Mouse (Mus musculus) regulatory T cell (primary cell): Measurements from ENCODE around the gene Ttc7b.

Source experiments
- in situ Hi-C: fragments of 300-600 bp; cut with MboI, MseI; formaldehyde crosslinking; loops from one replicate; pipeline ENCODE4 v1.15.1; 2025; ENCODE audit warnings: high pct_unique_total_duplicates

Ttc7b gene

DNA sequence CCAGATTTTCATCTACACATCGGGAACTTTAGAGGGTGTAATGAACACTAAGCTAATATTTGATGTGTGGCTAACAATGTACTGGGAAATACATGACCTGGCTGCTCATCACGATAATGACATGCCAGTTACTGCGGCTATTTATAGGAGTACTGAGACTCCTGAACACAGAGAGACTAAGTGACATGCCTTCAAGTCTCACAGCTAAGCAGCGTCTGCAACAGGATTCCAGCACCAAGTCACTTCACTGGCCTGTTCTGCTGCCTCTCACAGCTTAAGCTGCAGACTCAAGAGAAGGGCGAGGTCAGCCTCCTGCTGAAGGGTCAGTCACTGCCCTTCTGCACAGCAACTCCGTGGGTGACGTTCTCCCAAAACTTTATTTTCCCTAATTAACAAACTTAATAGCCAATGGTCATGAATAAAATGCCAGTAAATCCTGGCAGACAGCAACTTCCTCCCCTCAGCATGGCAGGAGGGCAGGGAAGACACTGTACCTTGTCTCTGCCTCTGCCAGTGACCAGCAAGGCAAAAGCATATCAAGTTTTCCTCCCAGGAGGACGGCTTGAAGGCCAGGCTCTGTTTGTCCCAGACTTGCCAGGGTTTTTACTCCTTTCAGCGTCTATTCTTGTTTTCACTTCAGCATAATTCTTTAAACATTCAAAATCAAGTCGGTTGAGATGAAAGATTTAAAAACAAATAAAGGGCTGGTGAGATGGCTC lies 64.2 kb downstream of the Ttc7b start:
- in situ Hi-C loops, result no loop called here

DNA sequence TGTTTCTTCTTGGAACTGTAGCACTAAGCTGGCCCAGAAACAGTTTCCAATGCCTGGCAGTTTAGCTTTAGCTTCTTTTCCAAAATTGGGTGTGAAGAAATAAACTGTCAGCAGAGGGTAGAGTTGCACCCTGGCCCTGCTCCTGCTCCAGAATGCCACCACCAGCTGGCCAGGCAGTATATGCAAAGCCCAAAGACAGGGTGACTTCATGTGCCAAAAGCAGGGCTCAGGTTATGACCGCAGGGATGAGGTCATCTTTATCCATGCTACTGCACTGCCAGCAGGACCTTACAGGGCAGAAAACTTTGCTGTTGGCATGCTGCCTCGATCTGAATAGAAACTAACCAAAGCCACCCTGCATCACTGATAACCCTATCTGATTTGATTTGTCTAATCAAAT lies 65.2 kb downstream of the Ttc7b start:
- in situ Hi-C loops, result no loop called here

DNA sequence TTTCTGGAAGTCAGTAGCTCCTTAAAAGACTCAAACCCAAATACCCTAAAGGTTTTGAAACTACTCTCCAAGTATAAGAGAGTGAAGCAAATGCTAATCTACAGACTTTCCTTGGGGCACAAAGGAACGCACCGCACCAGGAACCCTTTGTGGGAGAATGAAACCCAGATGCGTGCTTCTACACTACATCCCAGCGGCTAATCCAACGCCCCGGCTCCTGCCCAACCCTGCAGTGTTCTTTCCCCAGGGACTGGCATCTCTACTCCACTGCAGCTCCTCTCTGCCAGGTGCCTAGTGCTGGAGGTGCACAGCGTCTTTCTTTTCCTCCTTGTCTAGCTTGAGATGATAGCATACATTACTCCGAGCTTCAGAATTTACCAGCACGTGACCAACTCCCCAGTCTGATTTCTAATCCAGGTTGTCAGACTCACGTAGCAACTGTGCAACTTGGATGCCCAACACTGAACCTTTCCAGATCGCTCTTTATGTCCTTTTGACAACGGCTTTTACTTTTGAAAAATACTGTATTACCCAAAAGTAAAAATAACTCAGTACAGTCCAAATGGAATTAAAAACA lies 72.8 kb downstream of the Ttc7b start:
- in situ Hi-C loops, result no loop called here

DNA sequence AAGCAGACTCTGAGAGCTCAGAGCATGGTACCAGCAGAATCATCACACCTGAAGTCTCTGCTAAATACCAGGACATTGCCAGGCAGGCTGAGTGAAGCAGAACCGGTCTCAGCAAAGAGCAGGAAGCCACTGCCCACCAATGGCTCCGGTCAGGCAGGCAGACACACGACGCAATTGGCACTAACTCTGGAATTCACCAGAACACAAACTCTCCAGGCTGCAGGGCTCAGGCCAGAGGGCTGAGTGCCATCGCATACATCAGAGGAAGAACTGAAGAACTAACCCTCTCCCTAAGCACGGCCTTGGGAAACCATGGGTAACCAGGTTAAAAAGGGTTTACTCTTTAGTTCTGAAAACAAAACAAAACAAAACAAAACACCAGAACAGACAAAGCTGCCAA lies 73.5 kb downstream of the Ttc7b start:
- in situ Hi-C loops, result no loop called here

DNA sequence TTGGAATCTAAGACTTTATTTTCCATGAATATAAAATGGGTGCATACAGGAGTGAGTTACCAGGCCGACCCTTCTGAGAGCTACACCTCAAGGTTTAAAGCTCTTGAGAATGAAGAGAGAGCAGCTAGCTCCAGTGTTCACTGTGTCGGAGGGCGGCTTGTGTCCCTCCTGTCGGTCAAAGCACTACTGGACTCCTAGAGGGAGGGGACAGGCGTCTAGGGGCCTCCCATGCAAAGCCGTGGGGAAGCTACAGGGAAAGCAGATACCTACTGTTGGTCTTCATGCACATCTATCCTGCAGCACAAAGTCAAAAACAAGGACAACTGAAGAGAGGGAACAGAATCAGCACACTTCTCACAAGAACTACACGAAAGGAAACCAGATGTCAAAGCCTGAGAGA lies 74.9 kb downstream of the Ttc7b start:
- in situ Hi-C loops, result no loop called here

DNA sequence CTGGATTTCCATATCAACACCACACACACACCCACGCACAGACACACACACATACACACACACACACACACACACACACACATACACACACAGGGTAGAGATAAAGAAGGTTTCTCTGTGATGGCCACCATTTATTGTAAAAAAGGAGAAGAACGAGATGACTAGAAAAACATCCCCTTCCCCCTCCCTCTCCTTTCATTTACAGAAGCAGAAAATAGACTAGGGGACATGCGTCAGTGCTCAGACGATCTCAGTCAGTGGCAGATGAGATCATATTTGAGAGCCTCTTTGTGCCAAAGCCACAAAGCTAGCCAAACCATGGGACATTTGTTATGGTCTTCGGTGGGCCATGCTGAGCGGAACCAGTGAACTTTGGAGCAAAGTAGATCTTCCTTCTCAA lies 75.4 kb downstream of the Ttc7b start:
- in situ Hi-C loops, result no loop called here

DNA sequence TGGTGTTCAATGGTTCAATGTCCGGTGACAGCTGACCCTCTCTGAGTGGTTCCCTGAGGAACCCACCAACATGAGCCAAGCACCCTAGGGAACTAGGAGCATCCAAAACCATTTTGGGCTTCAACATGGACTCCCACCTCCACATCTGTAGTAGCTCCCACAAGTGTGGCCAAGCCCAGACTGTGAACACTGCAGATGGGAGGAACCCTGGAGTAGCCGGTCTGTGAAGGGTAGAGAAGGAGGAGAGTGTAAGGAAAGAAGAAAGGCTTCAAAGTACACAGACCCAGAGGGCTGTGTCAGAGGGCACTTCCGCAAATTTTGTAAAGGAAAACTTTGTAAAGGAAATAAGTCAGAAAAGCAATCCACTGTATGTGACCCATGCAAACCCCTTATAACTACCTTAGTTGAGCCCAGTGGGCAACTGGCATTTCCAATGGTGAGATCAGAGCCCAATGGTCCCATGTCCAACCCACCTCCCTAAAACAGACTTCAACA lies 75.9 kb downstream of the Ttc7b start:
- in situ Hi-C loops, result no loop called here

DNA sequence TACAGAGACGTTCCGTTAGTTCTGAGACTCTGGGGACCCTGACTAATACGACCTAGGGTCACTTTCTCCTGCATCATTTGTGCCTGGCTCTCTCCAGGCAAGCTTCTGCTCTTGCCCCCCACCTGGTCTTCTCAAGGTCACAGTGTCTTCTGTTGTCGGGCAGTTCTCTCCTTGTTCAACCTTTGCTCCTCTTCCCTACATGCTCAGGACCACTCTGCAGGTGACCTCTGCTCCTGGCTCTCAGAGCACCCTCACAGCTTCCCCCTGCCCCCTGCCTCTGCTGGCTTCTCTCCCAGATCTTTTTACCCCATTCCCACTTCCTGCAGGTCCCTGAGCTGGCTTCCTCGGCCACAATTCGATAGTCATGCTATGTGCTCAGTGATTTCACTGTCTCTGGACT lies 77.2 kb downstream of the Ttc7b start:
- in situ Hi-C loops, result no loop called here

DNA sequence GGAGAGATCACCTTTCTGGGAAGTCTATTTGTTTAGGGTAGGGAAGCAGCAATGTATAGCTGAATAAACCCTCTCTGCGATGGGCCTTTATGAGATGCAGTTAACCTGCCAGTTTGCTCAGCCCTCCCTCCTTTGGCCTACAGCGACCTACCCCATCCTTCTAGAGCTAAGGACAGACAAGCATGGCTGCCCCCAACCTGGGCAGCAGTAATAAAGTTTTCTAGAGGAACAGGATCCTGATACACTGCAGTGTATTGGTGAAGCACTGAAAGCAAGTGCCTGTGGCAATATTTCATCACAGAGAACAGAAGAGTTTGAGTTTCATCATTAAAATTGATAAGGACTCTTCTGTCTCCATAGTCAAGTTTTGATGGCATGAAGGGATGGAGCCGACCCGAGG lies 79.0 kb downstream of the Ttc7b start:
- in situ Hi-C loops, result no loop called here

DNA sequence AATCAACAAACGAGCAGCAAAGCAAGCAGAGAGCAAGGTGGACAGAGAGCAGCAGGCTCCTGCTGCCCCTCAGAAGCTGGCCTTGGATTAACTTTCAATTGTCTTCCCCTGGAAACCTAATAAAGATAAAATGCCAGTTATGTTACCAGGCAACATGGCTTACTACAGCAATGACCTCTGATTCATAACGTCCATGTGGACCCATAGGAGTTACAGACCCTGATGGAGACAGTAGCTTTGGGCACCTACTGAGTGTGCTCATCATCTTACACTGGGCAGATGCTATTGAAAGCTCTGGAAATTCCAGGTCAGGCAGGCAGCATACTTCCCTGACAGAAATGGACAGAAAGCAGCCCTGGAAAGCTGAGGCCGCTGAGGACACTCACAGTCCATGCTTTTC lies 80.7 kb downstream of the Ttc7b start:
- in situ Hi-C loops, result loop anchor here (5.0 kb wide), 1 partner anchor 47 kb away; no protein-coding TSS in a partner anchor

DNA sequence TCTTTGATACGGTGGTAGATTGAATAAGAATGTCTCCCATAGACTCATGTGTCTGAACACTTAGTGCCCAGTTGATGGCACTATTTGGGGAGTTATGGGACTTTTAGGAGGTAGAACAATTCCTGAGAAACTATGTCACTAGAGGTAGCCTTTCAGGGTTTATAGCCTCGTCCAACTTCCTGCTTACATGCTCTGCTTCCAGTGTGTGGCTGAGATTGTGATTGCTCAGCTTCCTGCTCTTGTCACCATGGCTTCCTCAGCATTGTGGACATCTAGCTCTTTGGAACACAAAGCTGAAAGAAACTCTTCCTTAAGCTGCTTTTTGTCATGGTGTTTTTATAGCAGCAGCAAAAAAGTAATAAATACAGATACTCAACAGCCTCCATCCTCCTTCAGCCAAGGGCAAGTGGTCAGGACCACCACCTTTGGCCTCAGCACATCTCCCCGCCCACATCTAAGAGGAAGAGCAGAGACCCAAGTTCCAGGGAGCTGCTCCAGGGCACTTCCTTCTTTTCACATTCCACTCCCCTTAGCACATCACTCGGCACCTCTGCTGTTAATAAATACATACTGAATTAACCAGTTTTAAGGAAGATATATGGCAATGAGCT lies 81.4 kb downstream of the Ttc7b start:
- in situ Hi-C loops, result loop anchor here (5.0 kb wide), 1 partner anchor 48 kb away; no protein-coding TSS in a partner anchor

DNA sequence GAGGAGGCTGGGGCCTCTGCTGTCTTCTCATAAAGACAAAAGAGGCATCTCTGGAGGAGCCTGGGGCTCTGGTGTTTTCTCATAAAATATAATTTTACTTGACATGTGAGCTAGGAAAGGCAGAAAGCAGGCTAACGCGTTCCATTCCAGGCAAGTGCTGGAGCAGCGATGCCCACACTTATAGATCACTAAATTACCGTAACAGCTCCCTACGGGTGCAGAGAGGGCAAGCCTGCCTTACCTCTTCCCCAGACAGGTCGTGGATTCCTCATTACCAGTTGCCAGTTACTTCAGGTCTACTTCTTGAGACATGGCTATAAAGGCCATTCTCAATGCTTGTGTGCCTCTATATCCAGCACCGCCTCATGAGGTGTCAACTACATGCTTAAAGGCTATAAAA lies 82.1 kb downstream of the Ttc7b start:
- in situ Hi-C loops, result loop anchor here (5.0 kb wide), 1 partner anchor 49 kb away; no protein-coding TSS in a partner anchor

DNA sequence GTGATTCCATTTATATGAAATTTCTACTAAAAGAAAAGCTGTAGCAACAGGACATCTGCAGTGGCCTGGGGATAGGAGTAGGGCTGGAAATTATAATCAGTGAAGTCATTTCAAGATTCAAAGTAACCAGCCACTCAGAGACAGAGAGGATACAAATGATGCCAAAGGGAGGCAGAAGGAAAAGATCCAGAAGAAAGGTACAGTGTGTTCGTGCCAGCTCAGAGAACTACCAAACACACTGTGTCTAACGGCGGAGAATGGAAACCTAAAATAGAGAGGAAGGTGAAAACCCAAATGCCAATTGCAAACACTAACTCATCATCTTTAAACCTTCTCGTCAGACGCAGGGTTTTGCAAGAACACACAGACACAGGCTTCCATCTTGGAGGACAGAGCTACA lies 82.8 kb downstream of the Ttc7b start:
- in situ Hi-C loops, result loop anchor here (5.0 kb wide), 1 partner anchor 49 kb away; no protein-coding TSS in a partner anchor

DNA sequence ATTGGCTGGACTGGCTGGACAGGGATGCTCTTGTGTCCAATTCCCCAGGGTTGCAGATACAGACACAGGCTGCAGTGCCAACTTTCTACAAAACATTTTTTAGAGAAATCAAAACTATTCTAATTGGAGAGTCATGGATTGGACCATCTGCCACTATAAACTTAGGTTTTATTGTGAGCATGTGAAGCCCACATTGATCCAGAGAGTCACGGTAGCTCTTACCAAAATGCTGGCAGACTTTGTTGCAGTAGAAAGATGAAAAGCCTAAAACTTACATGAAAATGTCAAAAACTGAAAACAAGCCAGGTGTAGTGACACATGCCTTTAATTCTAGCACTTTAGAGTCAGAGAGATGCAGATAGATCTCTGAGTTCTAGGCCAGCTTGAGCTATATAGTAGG lies 84.9 kb downstream of the Ttc7b start:
- in situ Hi-C loops, result loop anchor here (5.0 kb wide), 1 partner anchor 52 kb away; no protein-coding TSS in a partner anchor

DNA sequence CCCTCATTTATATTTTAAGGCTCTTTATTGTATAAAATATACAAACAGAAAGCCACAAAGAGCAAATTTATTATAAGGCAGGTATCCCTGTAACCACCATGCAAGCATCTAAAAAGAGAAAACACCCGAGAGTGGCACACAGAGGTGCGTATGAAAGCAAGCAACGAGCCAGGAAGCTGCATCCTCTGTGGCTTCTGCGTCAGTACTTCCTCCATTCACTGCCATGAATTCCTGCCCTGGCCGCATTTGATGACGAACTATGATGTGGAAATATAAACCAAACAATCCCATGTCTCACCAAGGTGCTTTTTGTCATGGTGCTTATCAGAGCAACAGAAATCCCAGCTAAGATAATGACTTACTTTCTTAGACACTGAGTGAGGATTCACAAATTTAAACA lies 88.8 kb downstream of the Ttc7b start:
- in situ Hi-C loops, result no loop called here

DNA sequence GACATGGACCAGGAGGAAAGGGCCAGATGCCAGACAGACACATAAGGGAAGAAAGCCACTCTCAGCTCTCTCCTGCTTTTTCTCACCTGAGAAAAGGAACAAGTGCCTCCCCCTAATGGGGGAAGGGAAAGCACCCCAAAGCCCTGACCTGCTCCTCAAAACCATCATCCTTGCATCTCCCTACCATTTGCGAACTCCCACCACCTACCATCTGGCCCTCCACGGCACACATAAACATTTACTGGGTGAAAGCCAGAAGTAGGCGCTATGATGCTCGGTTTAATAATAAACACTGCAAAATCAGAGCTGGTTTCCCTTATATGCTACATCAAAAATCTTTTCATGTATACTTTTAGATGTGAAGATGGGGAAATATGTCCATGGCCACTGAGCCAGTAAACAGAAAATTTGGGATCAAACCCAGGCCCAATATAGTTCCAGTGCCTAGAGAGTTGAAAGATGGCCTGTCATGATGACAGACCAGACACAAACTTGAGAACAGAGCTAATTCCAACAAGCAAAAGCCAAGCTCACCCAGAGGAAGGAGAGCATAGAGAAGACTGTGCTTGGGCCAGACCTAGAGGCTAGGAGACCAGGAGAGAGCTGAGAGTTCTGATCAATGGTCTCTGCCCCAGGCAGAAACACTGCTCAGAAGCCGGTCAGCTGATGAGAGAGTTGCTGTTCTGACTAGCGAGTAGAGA lies 91.1 kb downstream of the Ttc7b start:
- in situ Hi-C loops, result loop anchor here (5.0 kb wide), 1 partner anchor 97 kb away; no protein-coding TSS in a partner anchor

DNA sequence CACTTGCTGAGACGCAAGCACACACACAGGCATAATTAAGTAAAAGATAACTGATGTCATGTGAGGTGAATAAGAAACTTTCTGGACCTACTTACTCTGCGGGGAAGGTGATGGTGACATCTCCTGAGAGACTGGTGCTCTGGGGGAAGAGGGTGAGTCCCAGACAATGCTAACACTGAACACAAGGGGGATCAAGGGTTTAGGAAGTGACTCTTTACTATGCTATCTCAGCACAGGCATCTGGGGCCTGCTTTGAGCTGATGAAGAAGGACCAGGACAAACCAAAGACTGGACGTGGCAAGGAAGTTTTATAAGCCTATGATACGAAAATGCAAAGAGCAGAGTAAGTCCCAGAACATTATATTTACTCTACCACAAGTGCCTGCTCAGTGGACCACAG lies 92.4 kb downstream of the Ttc7b start:
- in situ Hi-C loops, result loop anchor here (5.0 kb wide), 1 partner anchor 96 kb away; no protein-coding TSS in a partner anchor

DNA sequence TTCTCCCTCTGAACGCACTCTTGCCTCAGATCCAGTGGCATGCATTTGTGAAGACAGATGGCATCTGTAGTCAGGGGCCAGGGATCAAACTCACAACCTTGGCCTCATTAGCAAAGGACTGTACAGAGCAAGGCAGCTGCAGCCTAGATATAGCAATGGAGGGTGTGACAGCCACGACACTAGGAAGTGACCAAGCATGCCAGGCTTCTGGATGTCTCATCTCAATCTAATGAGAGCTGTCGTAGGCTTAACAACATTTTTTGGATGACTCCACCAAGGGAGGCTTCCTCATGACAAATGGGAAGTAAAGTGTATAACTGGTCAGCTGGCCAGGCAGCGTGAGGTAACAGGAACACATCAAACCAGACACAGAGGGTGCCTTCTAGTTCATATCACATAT lies 94.4 kb downstream of the Ttc7b start:
- in situ Hi-C loops, result loop anchor here (5.0 kb wide), 1 partner anchor 94 kb away; no protein-coding TSS in a partner anchor

DNA sequence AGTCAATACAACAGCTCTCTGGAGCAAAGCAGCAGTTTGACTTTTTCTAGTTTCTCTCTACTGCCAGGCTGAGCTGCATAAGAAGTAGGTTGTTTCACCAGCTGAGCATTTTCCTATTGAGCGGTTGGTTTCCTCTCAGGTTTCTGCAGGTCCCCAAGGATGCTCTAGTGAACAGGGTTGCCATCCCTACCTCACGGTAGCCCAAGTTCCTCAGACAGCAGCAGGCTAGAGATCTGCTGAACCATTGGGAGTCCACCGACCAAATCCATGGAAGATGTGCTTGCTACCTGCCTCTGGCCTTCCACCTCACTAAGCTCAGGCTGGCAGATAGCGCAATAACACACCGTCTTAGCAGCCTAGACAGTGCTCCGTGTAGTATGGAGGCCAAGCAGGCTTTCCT lies 95.6 kb downstream of the Ttc7b start:
- in situ Hi-C loops, result loop anchor here (5.0 kb wide), 1 partner anchor 93 kb away; no protein-coding TSS in a partner anchor

DNA sequence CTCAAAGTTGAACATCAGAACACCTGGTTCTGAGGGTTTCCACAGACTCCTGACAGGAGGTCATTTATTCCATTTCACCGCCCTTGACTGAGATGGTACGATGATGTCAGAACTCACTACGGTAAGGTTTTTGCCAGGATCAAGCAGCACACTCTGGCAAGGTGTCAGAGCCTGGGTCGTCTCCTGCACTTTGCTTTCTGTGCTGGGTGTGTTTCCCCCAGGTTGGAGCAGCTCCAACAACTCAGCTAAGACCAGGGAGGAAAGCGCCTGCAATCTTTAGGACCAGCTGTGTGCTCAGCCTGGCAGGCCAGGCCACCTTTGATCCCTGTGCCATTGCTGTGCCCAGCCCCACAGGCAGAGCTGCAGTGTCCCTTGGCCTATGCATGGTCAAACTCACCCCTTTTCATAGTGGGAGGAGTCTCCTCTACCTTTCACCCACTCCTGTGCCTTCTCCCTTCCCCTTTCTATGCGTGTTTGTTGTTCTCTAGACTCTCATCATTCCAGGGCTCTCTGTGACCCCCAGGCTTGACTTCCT lies 98.3 kb downstream of the Ttc7b start:
- in situ Hi-C loops, result no loop called here

DNA sequence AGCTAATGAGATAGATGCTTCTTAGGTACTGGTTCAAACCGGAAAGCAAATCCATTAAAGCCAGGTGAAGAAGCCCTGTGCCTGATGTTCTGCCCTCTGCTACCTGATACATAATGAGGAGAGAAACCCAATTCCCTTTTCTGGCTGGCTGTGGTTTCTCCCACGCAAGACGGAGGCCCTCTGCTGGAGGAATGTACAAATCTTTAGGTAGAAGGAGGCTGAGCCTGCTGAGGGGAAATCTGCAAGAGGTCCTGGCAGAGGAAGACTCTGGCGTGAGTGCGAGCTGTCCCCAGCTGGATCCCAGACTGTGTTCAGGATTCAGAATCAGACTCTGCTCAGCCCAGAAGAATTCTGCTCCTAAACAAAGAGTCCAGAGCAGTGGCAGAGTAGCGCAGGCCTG lies 99.1 kb downstream of the Ttc7b start:
- in situ Hi-C loops, result no loop called here

DNA sequence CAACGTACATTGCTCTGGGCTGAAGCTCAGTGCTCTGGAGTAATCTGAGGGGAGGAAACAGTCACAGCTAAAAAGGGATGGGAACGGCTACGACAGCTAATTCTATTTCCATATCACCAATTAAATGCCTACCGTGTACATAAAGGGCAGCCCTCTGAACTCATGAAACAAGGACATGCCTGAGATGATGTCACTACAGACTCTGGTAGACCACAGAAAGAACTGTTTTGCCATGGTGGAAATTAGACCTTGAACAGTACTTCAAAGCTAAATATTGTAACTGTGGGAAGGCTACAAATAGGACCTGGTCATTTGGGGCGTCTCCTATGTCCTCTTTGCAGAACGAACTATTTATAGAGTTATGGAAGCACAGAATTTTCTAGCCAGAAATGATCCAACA lies 99.7 kb downstream of the Ttc7b start:
- in situ Hi-C loops, result no loop called here
